Mouse (Mus musculus): ENCODE data around the gene Eva1b. TPM values are rescaled to one million over a fixed set of nuclear protein-coding genes. Genes with fewer than 3 reads are reported as not detected.

The Eva1b gene
- total RNA-seq, 2 experiments from 2014 or later: 13.3 to 13.8 TPM

DNA sequence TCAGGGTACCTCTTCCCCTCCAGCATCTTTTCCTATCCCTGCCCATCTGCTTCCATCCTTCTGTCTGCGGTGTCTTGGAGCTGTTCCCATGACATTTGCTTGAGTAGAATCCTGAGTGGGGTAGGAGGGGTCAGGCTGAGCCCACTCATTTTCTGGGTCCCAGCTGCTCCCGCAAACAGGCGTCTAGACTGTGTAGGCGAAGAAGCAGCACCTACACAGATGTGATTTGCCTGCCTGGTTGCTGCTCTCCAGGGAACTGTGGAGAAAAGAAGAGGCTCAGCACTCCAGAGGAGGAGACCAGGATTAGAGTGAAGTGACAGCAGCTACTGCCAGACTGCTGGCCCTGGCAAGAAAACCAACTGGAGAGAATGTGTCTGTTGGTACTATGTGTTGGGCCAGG, 28.9 kb upstream of the Eva1b start:
- no peak for DNase-seq (ENCODE audit: low spot score in 2 of 2)

DNA sequence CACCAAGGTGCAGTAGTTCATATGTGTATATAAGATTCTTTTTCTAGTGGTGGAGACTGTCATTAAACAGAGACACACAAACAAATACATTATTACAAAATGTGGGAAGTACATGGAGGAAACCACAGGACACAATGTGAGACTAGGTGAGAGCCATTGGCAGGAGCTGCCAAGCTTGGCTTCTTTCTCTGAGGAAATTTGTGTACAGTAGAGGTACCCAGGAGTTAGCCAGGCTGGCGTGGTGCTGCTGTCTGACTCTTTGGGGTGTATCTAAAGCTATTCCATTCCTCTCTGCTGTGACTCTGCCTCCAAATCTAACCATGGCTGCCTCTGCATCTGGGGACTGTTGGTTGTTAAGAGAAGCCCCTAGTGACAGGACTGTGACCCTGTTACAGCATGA, 28.5 kb upstream of the Eva1b start:
- no peak for DNase-seq (ENCODE audit: low spot score in 2 of 2)

DNA sequence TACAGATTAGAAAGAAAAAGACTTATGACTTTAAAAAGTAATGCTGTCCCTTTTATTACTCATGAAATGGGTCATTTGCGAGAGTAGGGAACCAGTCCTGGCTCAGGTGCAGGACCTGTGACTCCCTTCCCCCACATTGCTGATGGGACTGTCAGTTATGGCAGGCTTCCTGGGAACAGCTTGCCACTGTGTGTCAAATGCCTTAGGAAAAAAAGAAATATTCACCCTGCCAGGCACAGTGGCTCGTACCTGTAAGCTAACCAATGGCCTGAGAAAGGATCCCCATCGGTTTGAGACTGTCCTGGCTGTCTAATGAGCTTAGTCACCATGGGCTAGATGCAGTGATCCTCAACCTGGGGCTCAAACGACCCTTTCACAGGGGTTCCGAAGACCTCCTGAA, 27.5 kb upstream of the Eva1b start:
- no peak for DNase-seq (ENCODE audit: low spot score in 2 of 2)

DNA sequence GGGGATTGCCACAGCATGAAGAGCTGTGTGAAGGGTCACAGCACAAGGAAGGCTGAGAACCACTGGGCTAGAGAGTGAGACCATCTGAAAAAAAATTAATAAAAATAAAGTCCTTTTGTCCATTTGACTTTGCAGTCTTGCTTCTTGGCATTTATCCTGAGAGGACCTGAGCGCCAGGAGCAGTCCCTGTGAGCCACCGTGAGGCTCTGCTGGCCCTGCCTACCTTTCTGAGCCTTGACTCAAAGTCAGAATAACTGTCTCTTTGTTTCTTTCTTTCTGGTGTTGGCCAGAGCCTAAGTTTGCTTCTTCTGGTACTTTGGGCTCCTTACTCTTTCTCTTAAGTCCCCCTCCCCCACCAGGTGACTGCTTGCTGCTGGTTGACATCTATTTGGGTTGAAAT, 27.0 kb upstream of the Eva1b start:
- DNase-seq (ENCODE audit: low spot score in 2 of 2): no peak

DNA sequence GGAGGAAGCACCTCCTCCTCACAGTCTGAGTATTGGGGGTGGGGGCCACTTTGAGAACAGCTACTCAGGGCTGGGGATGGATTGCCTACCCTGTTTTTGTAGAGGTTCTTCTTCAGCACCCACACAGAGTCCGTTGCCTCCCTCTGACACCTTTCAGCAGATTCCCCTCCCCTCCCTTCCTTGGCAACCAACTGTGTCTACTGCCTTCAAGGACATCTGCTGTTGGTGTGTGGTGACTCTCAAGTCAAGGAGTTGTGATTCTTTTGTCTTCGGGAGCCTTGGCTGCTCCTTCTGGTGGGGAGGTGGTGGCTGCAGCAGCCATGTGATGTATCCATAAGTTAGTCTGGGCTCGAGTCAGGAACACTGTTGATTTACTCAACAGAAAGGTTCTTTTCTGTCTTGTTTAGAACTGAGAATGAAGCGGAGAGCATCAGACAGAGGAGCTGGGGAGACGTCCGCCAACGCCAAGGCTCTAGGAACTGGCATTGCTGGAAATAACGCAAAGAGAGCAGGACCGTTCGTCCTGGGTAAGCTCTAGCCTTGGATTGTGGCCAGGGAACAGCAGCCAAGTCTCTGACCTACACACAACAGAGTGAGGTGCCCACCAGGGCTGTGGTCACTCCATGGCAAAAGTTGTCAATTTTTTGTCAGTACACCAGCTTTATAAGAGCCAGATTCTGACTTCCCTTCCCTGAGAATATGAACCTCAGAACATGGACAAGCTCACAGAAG, 24.1 kb upstream of the Eva1b start:
- DNase-seq (ENCODE audit: low spot score in 2 of 2): no peak

DNA sequence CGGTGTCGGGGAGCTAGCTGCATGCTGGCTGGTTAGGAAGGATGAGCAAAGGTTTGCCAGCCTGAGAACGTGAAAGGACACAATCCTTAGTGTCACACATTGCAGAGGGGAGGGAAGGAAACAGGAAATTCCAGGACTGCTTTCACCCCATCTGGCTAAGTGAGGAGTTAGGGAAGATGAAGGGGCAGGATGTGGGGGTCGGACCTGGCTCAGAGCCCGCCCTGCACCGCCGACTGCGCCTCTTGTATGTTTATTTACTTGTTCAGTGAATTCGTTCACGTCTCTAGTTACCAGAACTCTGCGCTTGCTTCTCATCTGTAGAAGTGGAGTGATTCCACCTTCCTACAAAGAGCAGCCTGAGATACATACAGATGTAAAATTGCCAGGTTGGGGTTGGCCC, 17.0 kb upstream of the Eva1b start:
- DNase-seq (ENCODE audit: low spot score in 2 of 2): no peak

DNA sequence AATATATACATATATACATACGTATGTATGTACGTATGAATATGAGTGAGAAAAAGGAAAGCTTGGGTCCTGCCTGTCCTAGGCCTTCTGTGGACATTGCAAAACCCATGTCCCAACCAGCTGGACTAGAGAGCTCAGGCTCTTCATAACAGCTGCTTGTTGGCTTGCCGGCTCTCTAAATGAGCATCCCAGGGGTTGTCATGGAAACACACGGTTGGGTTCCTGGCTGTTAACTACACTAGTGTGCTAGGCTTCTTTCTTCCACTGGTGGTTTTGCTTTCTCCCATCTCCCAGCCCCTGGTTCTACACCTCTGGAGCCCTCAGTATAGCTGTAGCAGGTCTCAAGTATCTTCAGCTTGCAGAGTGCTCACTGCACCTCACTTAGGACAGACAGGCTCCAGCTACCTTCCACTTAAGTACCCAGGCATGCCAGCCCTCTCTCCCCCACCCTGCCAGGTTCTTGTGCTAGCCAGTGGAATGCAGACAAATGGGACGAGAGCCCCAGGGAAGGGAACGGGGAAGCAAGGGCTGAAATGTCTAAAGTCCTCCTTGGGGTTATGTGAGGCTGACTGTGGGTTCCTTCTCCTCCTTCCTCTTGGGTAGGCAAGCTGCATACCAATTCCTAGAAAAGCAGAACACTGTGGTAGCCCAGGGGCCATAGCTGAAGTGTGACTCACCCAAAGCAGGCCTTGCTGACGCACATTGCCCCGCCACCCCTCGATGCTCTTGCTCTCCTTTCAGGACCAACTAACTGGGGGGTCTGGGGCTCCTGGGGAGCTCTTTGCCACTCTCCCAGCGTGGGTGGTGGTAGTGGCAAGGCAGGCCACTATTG, 16.0 kb upstream of the Eva1b start:
- peak in 1 of 2 experiments; percentile 42 for DNase-seq (ENCODE audit: low spot score in 2 of 2)

DNA sequence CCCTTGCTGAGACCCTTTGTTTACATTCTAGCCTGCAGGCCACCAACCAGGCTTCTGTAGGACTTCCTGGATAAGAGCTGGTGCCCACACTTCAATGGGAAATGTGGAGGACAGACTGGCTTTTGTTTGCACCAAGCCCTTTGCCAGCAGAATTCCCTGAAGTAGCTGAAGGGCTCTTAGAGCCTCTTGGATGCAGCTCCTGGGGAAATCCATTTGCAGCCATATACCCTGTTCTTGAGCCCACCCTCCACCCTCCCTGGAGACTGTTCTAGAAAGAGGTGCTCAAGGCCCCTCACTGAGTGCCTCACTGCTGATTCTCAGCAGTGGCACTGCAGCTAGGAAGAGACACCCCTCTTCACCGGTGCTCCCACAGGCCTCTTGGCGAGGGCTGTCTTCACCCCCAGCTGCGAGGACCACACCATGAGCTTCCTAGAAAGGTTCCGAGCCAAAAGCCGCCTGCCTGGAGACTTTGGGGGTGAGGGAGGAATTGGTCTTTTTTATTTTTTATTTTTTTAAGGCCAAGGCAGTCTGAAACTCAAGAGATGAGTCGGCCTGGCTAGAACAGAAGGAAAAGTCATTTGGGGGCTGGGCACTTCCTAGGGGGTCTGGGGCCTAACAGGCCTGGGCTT, 14.8 kb upstream of the Eva1b start:
- no peak for DNase-seq (ENCODE audit: low spot score in 2 of 2)

DNA sequence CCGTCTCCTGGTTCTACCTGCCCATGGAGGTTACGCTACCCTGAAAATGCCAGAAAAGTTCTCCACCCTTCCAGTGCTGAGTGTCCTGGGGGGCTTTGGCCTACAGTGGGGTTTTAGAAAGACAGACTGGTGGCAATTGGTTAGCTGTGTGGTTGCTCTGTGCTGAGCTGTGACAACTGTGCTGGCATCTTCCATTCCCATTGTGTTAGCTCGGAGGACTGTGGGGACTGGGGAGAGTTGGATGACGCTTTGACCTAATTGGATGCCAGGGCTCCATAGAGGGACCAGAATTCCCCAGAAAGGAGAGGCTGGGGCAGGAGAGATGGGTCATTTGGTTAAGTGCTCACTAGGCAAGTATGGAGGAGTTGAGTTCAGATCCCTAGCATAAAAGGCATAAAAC, 13.3 kb upstream of the Eva1b start:
- DNase-seq (ENCODE audit: low spot score in 2 of 2): no peak

DNA sequence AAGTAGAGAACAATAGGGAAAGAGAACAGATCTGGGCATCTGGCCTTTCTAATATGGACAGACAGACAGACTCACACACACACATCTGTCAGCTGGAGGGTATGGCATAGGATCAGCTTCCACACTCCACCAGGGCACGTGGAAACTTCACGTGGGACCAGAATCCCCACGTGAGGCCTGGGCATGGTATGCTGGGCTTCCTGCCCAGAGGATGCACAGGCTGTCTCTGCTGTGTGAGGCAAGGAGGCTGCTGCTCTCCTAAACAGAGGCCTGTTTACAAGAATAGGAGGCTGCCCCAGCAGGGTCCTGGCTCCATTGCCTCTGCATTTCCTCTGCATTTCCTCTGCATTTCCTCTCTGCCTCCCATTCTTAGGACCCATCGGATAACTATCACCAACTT, 12.9 kb upstream of the Eva1b start:
- no peak for DNase-seq (ENCODE audit: low spot score in 2 of 2)

DNA sequence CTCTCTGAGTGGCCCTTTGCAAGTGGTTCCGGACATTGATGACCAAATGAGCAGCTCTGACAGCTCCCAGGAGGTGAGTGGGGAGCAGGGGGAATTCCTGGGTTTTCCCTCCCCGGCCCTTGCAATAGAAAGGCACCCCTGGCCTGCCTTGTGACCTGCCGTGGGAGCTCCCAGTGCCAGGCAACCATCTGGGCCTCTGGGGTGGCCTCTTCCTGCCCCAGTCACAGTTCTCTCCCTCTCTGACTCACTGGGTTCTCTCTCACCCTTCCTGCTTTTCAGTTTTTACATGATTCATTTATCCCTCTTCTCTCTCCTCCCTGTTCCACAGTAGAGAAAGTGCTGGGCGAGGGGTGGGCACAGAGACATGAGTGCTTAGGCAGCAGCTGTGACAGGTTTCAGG, 9.8 kb upstream of the Eva1b start:
- no peak for DNase-seq (ENCODE audit: low spot score in 2 of 2)

DNA sequence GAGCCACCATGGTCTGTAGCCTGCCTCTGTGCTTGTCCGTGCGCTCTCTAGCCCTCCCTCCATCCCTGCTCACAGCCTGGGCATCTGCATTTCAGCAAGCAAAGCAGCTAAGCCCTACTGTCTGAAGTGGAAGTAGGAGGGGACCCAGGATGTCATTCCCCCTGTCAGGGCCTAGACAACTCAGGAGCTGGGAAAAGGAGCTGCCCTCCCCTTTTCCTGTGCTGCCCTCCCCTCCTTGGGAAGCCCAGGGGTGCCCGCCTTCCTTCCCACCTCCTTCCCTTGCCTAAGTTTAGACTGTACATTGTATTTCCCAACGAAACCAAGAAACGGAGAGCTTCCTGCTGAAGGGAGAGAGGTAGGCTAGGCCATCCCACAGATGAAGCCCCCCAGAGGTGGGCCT, 6.5 kb upstream of the Eva1b start:
- DNase-seq (ENCODE audit: low spot score in 2 of 2): no peak

DNA sequence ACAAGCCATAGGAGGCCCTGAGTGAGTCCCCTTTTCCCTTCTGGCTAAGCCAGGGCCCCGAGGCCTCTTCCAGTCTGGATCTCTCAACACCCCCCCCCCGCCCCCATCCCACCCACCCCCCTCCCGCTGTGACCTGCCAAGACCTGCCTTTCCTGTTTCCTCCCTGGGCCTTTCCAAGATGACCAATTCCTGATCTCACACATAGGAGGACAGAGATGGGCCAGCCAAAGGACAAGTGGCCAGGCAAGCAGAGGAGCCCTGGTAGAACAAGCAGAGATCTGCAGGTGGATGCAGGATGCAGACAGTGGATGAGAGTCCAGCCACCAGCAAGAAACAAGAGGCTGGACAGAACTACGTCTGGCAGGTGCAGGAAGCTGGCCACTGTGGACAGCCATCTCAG, 2.1 kb upstream of the Eva1b start:
- DNase-seq (ENCODE audit: low spot score in 2 of 2): no peak

DNA sequence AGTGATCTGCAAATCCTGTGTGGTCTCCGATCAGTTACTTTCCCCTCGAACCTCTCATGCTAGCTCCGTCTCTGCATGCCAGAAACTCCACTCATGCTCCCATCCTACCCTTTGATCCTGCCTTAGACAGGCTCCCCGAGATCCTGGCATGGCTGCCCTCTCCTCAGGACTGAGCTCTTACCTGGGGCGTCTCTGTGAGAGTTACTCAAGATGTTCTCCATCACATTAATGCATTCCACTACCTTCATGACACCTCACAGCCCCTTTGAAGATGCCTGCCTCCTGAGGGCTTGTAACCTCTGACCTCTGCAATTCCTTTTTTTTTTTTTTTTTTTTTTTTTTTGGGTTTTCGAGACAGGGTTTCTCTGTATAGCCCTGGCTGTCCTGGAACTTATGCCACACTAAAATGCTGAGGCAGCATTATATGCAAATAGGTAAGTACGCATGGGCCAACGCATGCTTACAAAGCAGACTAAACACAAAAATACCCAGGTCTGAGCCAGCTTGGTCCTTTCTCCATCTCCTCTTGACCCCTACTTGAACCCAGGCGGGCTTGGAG, 491 bp upstream of the Eva1b start:
- no peak for DNase-seq (ENCODE audit: low spot score in 2 of 2)

DNA sequence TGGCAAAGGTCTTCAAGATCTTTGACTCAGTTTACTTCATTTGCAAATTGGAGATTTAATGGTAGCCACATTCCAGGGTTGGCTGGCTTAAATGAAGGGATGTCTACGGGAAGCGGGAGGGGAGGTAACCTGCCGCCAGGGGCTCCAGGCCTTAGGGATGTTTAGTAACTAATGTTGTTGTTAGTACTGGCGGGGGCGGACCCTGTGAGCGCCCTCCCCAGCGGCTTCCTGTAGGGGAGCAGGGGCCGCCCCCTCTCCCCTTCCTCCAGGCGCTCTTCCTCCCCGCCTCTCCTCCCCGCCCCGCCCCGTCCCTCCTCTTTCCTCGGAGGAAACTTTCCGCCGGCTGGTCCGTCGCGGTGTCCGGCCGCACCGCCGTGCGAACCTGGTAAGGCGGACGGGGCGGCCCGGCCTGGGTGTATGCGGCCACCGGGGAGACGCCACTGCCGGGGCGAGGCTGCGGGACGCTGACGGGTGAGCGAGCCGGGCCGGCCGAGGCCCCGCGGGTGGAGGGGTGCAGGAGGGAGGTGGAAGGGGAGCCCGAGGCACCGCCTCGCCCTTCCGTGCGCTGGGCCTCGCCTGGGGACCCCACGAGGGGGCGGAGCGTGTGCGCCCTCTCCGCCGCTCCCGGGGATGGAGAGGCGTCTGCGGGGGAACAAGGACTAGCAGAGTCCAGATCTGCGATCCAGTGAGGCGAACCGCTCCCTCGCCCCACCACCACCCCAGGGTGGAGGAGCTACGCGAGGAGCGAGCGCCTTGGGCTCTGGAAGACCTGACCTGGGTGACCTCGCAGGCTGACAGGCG, 817 bp downstream of the Eva1b start:
- DNase-seq (ENCODE audit: low spot score in 2 of 2): peak; percentile 58 to 63

DNA sequence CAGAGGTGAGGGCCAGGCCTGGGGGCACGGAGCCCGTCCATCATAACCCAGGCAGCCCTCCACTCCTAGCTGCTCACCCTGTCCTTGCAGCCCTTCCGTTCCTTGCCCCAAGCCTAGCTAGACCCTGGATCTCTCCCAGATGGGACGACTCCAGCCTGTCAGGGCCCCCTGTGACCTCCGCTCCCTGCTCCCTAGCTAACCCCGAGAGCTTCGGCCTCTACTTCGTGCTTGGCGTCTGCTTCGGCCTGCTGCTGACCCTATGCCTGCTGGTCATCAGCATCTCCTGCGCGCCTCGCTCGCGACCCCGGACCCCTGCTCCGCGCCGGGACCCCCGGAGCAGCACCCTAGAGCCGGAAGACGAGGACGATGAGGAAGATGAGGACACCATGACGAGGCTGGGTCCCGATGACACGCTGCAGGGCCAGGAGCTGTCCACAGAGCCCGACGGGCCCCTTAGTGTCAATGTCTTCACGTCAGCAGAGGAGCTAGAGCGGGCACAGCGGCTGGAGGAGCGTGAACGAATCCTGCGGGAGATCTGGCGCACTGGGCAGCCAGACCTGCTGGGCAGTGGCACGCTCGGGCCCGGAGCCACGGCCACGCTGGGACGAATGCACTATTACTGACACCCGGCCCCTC, 1.6 kb downstream of the Eva1b start:
- no peak for DNase-seq (ENCODE audit: low spot score in 2 of 2)

DNA sequence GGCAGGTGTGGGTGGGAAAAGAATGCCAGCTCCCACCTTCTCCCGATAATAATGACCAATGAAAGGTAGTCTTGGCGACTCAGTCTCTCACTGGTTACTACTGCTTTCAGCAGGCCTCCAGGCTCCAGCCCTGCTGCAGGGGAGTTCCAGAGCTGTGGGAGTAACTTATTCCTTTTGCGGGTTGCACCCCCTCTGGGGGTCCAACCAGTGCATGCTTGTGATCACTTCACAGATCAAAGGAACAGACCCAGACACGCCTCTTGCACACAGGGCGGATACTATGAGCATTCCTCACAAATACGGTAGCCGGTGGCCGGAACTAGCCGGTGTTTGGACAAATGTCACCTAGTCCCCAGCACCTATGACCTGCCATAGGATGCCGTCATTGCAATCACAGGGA, 2.3 kb downstream of the Eva1b start:
- DNase-seq (ENCODE audit: low spot score in 2 of 2): no peak

DNA sequence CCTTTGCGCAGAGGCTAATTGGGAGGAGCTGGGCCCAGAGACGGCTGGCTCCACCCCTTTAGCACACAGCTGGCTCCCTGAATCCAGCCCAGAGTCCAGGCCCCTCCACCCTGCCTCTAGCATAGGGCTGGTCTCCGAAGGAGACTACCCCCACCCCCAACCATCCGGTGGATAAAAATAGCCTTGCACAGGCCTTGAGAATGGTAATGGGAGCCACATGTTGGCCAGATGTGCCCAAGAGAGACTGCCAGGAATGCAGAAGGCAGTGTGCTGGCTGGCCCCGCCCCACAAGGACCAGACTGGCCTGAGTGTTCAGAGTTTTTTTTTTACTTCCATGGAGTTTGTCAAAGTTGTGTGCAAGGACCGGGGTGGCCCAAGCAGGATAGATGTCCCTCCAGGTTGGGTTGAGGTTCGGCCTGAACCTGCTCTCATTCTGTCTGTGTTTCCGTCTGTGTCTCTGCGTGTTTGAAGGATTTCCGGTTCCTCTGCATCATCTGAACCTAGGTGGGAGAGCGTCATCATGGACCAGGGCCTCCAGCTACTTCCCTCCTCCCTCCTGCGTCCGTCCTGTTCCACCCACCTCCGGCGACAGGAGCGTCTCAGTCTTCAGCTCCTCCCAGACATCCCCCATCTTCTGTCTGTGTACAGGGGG, 2.9 kb downstream of the Eva1b start:
- DNase-seq (ENCODE audit: low spot score in 2 of 2): no peak

DNA sequence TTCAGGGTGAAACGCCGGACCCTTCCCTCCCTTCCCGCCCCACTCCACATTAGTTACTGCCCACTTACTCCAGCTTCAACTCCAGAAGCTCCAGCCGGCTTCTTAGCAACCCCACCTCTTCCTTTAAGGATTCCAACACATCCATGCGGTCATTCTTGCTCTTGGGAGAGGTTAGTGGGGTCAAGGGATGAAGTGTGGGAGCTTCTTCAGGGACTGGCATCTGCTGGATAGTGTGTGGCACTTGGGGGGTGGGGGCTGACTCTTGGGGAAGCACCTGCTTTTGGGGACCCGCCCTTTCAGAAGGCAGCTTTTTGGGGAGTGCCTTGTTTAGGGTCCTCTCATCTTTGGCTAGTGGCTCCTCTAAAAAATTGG, 3.4 kb downstream of the Eva1b start:
- no peak for DNase-seq (ENCODE audit: low spot score in 2 of 2)
